Mouse (Mus musculus) ES-Bruce4 (cell line): ENCODE data around the gene Olfr1157. TPM values are rescaled to one million over a fixed set of nuclear protein-coding genes. Genes with fewer than 3 reads are reported as not detected.

ENCODE experiments used
- polyA plus RNA-seq: library from polyadenylated mRNA; stranded (reverse); fragments of >200 nt; gene quantifications from 2 replicates; pipeline ENCODE4 v1.2.4, GENCODE M21; 2011; ENCODE audit warnings: low read depth; ENCODE audit not compliant: missing spikeins, insufficient read depth, insufficient read length

The Olfr1157 gene
- polyA plus RNA-seq, 1 experiment = not detected

Other genes starting within 250 kb of the Olfr1157 start
- gene Olfr1138, start 228.3 kb downstream of the Olfr1157 start, polyA plus RNA-seq = not detected in 2 replicates
- gene Olfr1140, start 224.5 kb downstream of the Olfr1157 start, polyA plus RNA-seq = not detected in 2 replicates
- not detected in 2 replicates for gene Olfr1141, start 214.3 kb downstream of the Olfr1157 start, polyA plus RNA-seq
- gene Olfr152, start 188.8 kb downstream of the Olfr1157 start, polyA plus RNA-seq = not detected in 2 replicates
- not detected in 2 replicates for gene Olfr1143, start 167.7 kb downstream of the Olfr1157 start, polyA plus RNA-seq
- not detected in 2 replicates for gene Olfr1145, start 158.5 kb downstream of the Olfr1157 start, polyA plus RNA-seq
- gene Olfr1148, start 137.8 kb downstream of the Olfr1157 start, polyA plus RNA-seq = not detected in 2 replicates
- not detected in 2 replicates for gene Olfr1150-ps1, start 124.3 kb downstream of the Olfr1157 start, polyA plus RNA-seq
- gene Olfr1151, start 112.4 kb downstream of the Olfr1157 start, polyA plus RNA-seq = not detected in 2 replicates
- gene Olfr1152, start 101.8 kb downstream of the Olfr1157 start, polyA plus RNA-seq = not detected in 2 replicates
- not detected in 2 replicates for gene Olfr1153, start 73.3 kb downstream of the Olfr1157 start, polyA plus RNA-seq
- not detected in 2 replicates for gene Olfr1154, start 63.1 kb downstream of the Olfr1157 start, polyA plus RNA-seq
- gene Olfr1155, start 23.2 kb downstream of the Olfr1157 start, polyA plus RNA-seq = not detected in 2 replicates
- gene Olfr1156, start 15.2 kb downstream of the Olfr1157 start, polyA plus RNA-seq = not detected in 2 replicates
- not detected in 2 replicates for gene Olfr74, start 6.4 kb upstream of the Olfr1157 start, polyA plus RNA-seq
- gene Olfr1158, start 21.8 kb upstream of the Olfr1157 start, polyA plus RNA-seq = not detected in 2 replicates
- gene Olfr1160, start 40.0 kb upstream of the Olfr1157 start, polyA plus RNA-seq = not detected in 2 replicates
- not detected in 2 replicates for gene Olfr1161, start 54.5 kb upstream of the Olfr1157 start, polyA plus RNA-seq
- not detected in 2 replicates for gene Olfr73, start 69.4 kb upstream of the Olfr1157 start, polyA plus RNA-seq
- not detected in 2 replicates for gene Olfr1162, start 82.8 kb upstream of the Olfr1157 start, polyA plus RNA-seq
- gene Olfr1163, start 103.5 kb upstream of the Olfr1157 start, polyA plus RNA-seq = not detected in 2 replicates
- not detected in 2 replicates for gene Olfr1164, start 125.7 kb upstream of the Olfr1157 start, polyA plus RNA-seq
- gene Olfr1166, start 160.0 kb upstream of the Olfr1157 start, polyA plus RNA-seq = not detected in 2 replicates
- not detected in 2 replicates for gene Olfr1167, start 186.9 kb upstream of the Olfr1157 start, polyA plus RNA-seq
- gene Olfr1168, start 213.6 kb upstream of the Olfr1157 start, polyA plus RNA-seq = not detected in 2 replicates